Mouse (Mus musculus): Measurements from ENCODE around the gene Tcf7.
"Not testable (repeated sequence)": the region's sequence is repeated elsewhere in the genome, so short reads cannot be mapped to it uniquely, and the experiment has no call there.

The Tcf7 gene

DNA sequence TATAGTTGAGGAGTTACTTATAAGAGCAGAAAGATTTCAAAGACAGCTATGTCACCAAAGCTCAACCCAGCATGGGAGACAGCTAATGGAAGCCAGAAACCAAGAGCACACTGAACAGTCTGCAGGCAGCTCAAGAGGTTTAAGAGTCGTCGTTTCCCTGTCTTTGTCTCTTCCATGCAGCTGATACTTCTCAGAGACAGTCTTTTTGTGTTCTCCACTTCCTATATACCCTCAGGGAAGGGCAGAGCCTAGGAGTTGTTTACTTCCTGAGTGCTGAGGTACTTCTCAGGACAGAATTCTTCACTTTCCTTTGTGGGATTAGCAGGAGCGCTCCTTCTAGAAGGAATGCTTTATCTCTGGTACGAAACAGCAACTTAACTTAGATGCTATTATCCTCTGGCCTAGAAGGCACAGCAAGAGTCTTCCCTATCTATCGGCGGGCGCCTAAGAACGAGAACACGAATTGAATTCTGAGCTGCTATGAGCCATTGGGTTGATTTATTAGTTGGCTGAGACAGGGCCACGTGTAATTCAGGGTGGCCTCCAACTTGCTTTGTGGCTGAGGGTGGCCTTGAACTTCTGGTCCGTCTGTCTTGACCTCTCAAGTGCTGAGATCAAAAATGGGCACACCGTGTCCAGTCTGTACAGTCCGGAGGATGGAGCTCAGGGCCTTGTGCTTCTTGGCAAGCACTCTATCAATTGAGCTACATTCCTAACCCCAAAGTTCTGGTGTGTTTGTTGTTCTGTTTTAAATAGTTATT lies 55.2 kb downstream of the Tcf7 start:
- DNase-seq (ENCODE audit: low spot score in 2 of 2), result no peak

DNA sequence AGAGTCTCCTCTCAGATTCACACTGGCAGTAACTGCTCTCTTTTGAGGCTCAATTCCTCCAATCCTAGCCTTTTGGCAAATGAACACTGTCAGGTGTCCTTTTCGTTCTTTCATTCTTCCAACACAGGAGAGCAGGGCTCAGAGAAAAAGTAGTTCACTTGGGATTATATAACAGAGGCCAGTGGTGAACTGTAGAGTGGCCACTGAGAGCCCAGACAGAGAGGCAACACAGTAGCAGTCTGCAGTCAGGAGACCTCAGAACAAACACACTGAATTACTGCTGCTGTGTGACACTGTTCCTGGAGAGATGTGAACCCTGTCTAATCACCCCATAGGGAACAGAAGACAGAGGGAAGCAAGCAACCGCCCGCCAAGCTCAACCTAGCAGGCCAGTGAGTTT lies 55.8 kb downstream of the Tcf7 start:
- no peak for DNase-seq (ENCODE audit: low spot score in 2 of 2)

DNA sequence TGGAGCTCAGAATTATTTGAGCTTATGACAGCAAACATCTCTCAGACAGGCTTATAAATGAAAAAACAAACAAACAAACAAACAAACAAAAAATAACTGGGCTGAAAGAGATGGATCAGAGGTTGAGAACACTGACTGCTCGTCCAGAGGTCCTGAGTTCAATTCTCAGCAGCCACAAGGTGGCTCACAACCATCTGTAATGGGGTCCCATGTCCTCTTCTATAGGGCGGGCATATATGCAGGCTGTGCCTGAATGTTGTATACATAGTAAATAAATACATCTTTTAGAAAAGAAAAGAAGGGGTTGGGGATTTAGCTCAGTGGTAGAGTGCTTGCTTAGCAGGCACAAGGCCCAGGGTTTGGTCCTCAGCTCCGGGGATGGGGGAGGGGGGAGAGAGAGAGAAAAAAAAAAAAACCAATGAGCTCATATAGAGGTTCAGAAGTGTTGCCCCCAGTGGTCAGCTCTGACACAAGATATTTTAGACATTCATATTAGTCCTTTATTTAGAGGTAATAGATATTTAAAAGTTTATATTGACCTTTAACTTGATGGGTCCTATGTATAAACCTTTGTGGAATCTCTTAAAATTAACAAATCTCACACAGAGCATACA lies 56.7 kb downstream of the Tcf7 start:
- no peak for DNase-seq (ENCODE audit: low spot score in 2 of 2)

DNA sequence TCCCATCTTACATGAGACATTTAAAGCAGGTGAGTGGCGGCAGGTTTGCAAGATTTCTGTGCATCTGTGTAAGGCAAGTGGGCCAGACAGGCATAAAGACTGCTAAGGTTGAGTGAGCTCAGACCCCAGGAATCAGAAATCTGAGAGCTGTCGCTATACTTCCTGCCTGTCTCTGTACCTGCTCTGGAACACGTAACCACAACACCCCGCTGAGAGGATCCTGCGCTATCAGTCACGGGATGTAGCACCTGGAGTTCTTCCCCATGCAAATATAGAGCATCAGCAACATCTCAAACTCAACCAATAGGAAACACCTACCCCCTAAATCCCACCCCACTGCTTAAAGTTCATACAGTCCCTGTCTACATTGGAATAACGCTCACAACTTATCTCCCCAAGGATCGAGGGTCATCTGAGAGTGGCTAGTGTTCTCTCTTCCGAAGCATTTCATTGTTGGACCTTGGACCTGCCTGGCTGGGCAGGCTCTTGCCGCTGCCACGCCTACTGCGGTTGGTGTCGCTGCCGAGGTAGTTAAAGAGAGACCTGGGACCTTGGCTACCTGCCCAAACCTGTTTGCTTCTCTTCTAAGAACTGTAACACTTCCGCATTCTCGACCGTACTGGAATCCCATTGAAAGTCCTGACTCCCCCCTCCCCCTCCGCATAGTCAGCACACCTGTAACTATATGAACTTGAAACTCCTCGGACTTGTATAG lies 58.7 kb downstream of the Tcf7 start:
- DNase-seq (ENCODE audit: low spot score in 2 of 2), result peak in 1 of 2 experiments; percentile 56

DNA sequence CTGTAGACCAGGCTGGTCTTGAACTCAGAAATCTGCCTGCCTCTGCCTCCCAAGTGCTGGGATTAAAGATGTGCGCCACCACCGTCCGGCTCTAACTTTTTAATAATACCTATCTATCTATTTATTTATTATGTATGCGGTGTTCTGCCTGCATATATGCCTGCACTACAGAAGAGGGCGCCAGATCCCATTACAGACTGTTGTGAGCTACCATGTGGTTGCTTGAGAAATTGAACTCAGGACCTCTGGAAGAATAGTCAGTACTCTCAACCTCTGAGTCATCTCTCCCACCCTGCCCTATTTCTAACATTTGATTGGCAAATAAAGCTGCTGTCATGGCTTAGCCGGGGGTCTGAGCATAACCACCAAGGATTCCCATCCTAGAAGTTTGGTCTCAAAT lies 59.9 kb downstream of the Tcf7 start:
- DNase-seq (ENCODE audit: low spot score in 2 of 2), result peak in 1 of 2 experiments; percentile 49

DNA sequence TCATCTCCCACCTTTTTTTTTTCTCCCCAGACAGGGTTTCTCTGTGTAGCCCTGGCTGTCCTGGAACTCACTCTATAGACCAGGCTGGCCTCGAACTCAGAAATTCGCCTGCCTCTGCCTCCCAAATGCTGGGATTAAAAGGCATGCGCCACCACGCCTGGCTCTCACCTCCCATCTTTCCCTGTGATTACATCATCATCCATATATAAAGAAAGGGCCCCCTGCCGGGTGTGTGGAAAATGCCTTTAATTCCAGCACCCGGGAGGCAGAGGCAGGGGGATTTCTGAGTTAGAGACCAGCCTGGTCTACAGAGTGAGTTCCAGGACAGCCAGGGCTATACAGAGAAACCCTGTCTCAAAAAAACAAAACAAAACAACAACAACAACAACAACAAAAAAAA lies 60.9 kb downstream of the Tcf7 start:
- DNase-seq (ENCODE audit: low spot score in 2 of 2), result not testable (repeated sequence)

DNA sequence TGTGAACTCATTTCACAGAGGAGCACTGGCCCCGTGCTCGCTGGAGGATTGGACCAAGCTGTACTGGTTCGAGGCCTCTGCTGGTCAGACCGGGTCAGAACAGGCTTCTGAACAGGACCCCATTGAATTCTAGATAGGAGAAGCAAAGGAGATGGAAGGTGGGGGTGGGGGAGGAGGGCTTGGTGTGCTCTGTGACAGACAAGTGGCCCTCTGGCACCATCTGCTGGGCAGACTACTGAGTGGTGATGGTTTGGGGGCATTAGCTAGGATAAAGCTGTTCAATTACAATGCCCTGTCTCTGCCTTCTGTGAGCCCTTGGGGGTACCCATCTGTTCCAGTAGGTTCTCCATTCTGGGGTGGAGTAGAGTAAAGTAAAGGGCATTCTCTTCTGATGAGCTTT lies 62.5 kb downstream of the Tcf7 start:
- DNase-seq (ENCODE audit: low spot score in 2 of 2), result peak; percentile 38 to 83

DNA sequence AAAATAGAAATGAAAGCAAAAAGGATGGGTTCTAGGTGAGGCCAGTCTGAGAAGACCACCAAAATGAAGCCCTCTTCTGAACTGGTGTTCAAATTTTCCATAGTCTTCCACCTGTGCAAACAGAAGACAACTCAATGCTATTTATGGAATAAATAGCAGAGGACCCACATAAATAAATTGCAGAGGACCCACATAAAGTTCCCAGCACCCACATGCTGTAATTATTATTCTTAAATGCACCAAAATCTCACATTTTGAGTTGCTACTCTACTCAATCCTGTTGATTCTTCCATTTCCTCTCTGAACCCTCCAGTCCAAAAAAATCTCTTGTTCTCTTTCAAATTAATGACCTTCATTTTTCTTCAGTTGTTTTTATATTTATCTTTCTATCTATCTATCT lies 68.9 kb downstream of the Tcf7 start, which contains the start of gene Olfr1371:
Gene Olfr1371, minus strand, starts transcription at position 101 of the 400 bp plus-strand sequence.
- DNase-seq (ENCODE audit: low spot score in 2 of 2), result no peak

Measured in spleen, postnatal 10 days (tissue).